Comparison of ENCODE assay signal across 25 mouse cellular contexts in genomic region chr5:107450299-107450698, GRCm38 (mm10). TPM values are rescaled to one million over a fixed set of nuclear protein-coding genes. Genes with fewer than 3 reads are reported as not detected.
DNase-seq lines count a peak whose midpoint lies in the region; ATAC-seq and TF ChIP-seq lines count a peak whose summit lies in the region.
"Had no signal": no experiment of that assay in that cellular context is flagged by ENCODE, and none has a peak within 500 bp of the region (broad histone marks: within the 10 kb centered on the region; RNA-seq: fewer than 3 reads in every experiment).

No protein-coding gene starts in this region.

- no peak overlapping the region for H3K4me3 ChIP-seq in left cerebral cortex, adult 2 months
- H3K4me3 ChIP-seq: embryonic facial prominence, embryonic 12.5 days; forebrain, embryonic 12.5 days; heart, embryonic 10.5 days; hindbrain, embryonic 13.5 days had no signal

- ATAC-seq in frontal cortex, adult (ENCODE audit: low TSS enrichment), result peak; percentile 45
- ATAC-seq: forebrain, embryonic 16.5 days; hindbrain, postnatal 0 days had no signal

- no peak for TF ChIP-seq CTCF in left cerebral cortex, adult 2 months (IDR thresholded peaks at IDR 0.05)

- H3K27ac ChIP-seq in left cerebral cortex, adult 2 months, result peak overlapping the region; percentile 36; the same call in 1 of the 2 replicates
- H3K27ac ChIP-seq: embryonic facial prominence, embryonic 12.5 days; forebrain, embryonic 12.5 days; heart, embryonic 10.5 days; hindbrain, embryonic 13.5 days; hindbrain, postnatal 0 days had no signal

- intact Hi-C loops in left cerebral cortex, adult 2 months (cut with DNase I), result loop anchor here (1.0 to 2.0 kb wide), 2 partner anchors 45 to 75 kb away; no protein-coding TSS in a partner anchor
- intact Hi-C loops in left cerebral cortex, postnatal 14 days (cut with DNase I), result no loop called here

- no peak for DNase-seq in frontal cortex, postnatal 14 days (ENCODE audit: low spot score in 2 of 2)
- peak in 1 of 2 experiments; percentile 46 for DNase-seq in left cerebral cortex, adult 2 months (ENCODE audit: extremely low spot score in 1 of 2, low spot score in 2 of 2)
- DNase-seq in left cerebral cortex, postnatal 14 days (ENCODE audit: low spot score in 2 of 2), result no peak
- peak; percentile 51 to 62 for DNase-seq in right cerebral cortex, adult 2 months (ENCODE audit: low spot score in 2 of 2)
- no peak for DNase-seq in right cerebral cortex, postnatal 4 days
- peak; percentile 57 for DNase-seq in telencephalon, adult 2 months (ENCODE audit: low read depth, low spot score)
- no peak for DNase-seq in urinary bladder, postnatal 25 days (ENCODE audit: low spot score)
- DNase-seq: adrenal gland, adult 2 months; adrenal gland, postnatal 25 days; cerebellum, postnatal 14 days; embryo, embryonic 11 days; gastrocnemius, postnatal 10 days; heart, adult 18-20 months; heart, postnatal 10 days; heart, postnatal 4 days had no signal

RNA-seq across cellular contexts. Expression of gene Btbd8, which starts 12.5 kb away (rescaled TPM):
- total RNA-seq in left cerebral cortex, adult 2 months (2021), result 100 to 1,000 TPM; 161 to 177 TPM
- 100 to 1,000 TPM; 142 to 145 TPM for total RNA-seq in left cerebral cortex, postnatal 14 days (2021)

RNA-seq across cellular contexts. Expression of gene Lpcat2b, which starts 18.9 kb away (rescaled TPM):
- under 1 TPM in 1 of 2 experiments, not detected in 1; 0.33 TPM for total RNA-seq in left cerebral cortex, adult 2 months (2021)
- total RNA-seq in left cerebral cortex, postnatal 14 days (2021), result under 1 TPM; 0.13 to 0.42 TPM
- total RNA-seq: adrenal gland, adult 2 months; adrenal gland, postnatal 25 days; common myeloid progenitor, adult 5-6 weeks; ES-E14; gastrocnemius, postnatal 10 days; gastrocnemius, postnatal 4 days; heart, adult 18-20 months; heart, postnatal 10 days; heart, postnatal 4 days; hindbrain, postnatal 0 days had no signal

RNA-seq across cellular contexts. Expression of gene Ephx4, which starts 47.8 kb away (rescaled TPM):
- 10 to 100 TPM; 81.8 to 92.1 TPM for total RNA-seq in left cerebral cortex, adult 2 months (2021)
- 10 to 100 TPM; 71.7 to 76.4 TPM for total RNA-seq in left cerebral cortex, postnatal 14 days (2021)
- total RNA-seq: common myeloid progenitor, adult 5-6 weeks had no signal

RNA-seq across cellular contexts. Expression of gene Gm42669, which starts 57.1 kb away (rescaled TPM):
- under 1 TPM; 0.18 to 0.42 TPM for total RNA-seq in left cerebral cortex, adult 2 months (2021)
- under 1 TPM; 0.66 to 0.76 TPM for total RNA-seq in left cerebral cortex, postnatal 14 days (2021)
- total RNA-seq: adrenal gland, adult 2 months; adrenal gland, postnatal 25 days; heart, adult 18-20 months; heart, postnatal 10 days had no signal

Comparison
In these comparisons a context has a peak if more than half of its experiments do, and no peak if none do; other contexts are left out.
1. DNase-seq: peak in right cerebral cortex, adult 2 months (2 of 2) and telencephalon, adult 2 months (single experiment); none in frontal cortex, postnatal 14 days (0 of 2), left cerebral cortex, postnatal 14 days (0 of 2), right cerebral cortex, postnatal 4 days (single experiment) and urinary bladder, postnatal 25 days (single experiment).